Mouse (Mus musculus) liver, adult 2 months (tissue): ENCODE measurements around the gene Hmga2.

Experiments used
- CTCF ChIP-seq: fragments of 200-500 bp; IDR thresholded peaks from 2 replicates; pipeline ENCODE4 v1.5.1; 2011; ENCODE audit warnings: low read depth, low read length, control low read depth
- POLR2A ChIP-seq: fragments of 200-500 bp; IDR thresholded peaks from 2 replicates; pipeline ENCODE4 v1.6.1; 2011; ENCODE audit warnings: low read length, control low read depth; ENCODE audit not compliant: insufficient read depth; ENCODE audit errors: extremely low read depth

- TF ChIP-seq CTCF (no peak), POLR2A (no peak)
Observed at GRCm38 (mm10) chr10:120417116-120417487, 59.2 kb downstream of the Hmga2 start.
